Mouse (Mus musculus): ENCODE data around the gene Prdm11. TPM values are rescaled to one million over a fixed set of nuclear protein-coding genes. Genes with fewer than 3 reads are reported as not detected.
A peak's percentile ranks its signal among the peaks of the same experiment; 100 is the strongest.

Gene Prdm11
- 3.7 and 4.5 TPM in 2 replicates for total RNA-seq (2012; rRNA removed)

DNA sequence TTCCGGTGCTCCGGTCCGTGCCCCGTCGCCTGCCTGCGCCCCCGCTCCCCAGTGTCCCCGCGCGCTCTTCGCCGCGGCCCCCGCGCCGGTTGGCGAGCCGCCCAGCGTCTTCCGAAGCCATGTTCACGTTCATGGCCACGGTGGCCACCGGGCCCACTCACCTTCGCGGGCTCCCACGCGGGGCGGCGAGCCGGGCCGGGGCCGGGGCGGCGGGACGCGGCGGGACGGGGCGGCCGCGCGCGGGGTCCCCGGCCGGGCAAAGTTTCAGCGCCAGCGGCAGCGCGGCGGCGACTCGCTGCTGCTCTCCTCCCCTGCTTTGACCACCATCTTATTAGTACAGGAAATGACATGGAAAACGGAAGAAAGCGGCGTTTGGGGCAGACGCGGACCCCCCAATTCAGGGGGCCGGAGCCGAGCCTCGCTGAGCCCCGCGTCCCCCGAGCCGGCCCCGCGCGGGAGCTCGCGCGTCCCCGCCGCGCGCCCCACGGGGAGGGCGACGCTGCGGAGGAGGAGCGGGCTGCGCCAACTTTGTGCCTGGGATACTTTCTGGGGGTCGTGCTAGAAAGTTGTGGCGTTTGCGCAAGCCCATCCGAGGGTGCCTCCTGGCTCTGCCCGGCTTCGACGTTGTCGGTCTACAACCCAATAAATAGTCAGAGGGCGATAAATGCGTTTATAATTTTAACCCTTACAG is at the start of gene Prdm11:
TSS of gene Prdm11 (minus strand) at position 350 of the 691 bp plus-strand sequence.
- H3K9me3 ChIP-seq (ENCODE audit: control insufficient read depth, insufficient read depth, low read depth, low read length) = no peaks in the 10 kb centered on the region
- in situ Hi-C loops (cut with MboI; ENCODE audit: low sequenced_read_pairs in 2 of 2, unreplicated experiment in 2 of 2) = no loop called here
- no peak within 1 kb of the TSS for H3K27ac ChIP-seq (ENCODE audit: insufficient read depth, low read depth, low read length, poor library complexity, severe bottlenecking)
- peak within 1 kb of the TSS; percentile 72 to 85 for H3K4me3 ChIP-seq (ENCODE audit: insufficient read depth in 1 of 2, low read depth in 1 of 2, low read length in 2 of 2, poor library complexity in 1 of 2, severe bottlenecking in 1 of 2)
- no peak for DNase-seq (ENCODE audit: low read depth, low spot score)
- TF ChIP-seq CHD2 (IDR thresholded peaks at IDR 0.05; ENCODE audit: low read depth, low read length) = no peak
- no peak for TF ChIP-seq MAFK (IDR thresholded peaks at IDR 0.05; ENCODE audit: insufficient read depth, low read depth, low read length)
- no peak for TF ChIP-seq ZNF384 (IDR thresholded peaks at IDR 0.05; ENCODE audit: low read depth, low read length)
- TF ChIP-seq HCFC1 (IDR thresholded peaks at IDR 0.05; ENCODE audit: borderline replicate concordance, insufficient read depth, low read length) = no peak
- TF ChIP-seq ZC3H11A (IDR thresholded peaks at IDR 0.05; ENCODE audit: borderline replicate concordance, low read depth, low read length) = no peak
- peak within 1 kb of the TSS; percentile 88 for H3K9ac ChIP-seq (ENCODE audit: insufficient read depth, low read depth, low read length, poor library complexity, severe bottlenecking)
- peaks cover 0 to 7% of the 10 kb centered on the region in 2 experiments; a peak in 1 of 4 replicates for H3K4me1 ChIP-seq (ENCODE audit: control insufficient read depth in 2 of 2, insufficient read depth in 2 of 2, low read length in 2 of 2, poor library complexity in 1 of 2)
- H3K36me3 ChIP-seq (ENCODE audit: control insufficient read depth, insufficient read depth, low read length, poor library complexity, severe bottlenecking) = no peaks in the 10 kb centered on the region

DNA sequence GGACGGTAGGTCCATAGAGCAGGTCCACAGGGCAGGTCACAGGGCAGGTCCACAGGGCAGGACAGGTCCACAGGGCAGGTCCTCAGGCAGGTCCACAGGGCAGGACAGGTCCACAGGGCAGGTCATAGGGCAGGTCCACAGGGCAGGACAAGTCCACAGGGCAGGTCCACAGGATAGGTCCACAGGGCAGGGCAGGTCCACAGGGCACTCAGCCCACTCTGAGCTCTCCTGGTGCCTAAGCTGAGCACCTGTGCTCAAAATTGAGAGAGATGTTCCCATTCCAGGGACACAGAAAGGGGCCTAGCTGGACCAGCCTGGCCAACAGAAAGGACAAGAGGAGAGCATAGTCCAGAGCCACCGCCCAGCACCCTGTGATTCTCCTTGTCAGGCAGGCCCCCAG is 46.4 kb upstream of the Prdm11 start:
- no peaks in the 10 kb centered on the region for H3K4me1 ChIP-seq (ENCODE audit: control insufficient read depth in 2 of 2, insufficient read depth in 2 of 2, low read length in 2 of 2, poor library complexity in 1 of 2)
- H3K4me3 ChIP-seq (ENCODE audit: insufficient read depth in 1 of 2, low read depth in 1 of 2, low read length in 2 of 2, poor library complexity in 1 of 2, severe bottlenecking in 1 of 2) = no peak overlapping the region
- in situ Hi-C loops (cut with MboI; ENCODE audit: low sequenced_read_pairs in 2 of 2, unreplicated experiment in 2 of 2) = no loop called here
- H3K9me3 ChIP-seq (ENCODE audit: control insufficient read depth, insufficient read depth, low read depth, low read length) = no peaks in the 10 kb centered on the region
- no peak overlapping the region; the same call in 1 of the 2 replicates for H3K27ac ChIP-seq (ENCODE audit: insufficient read depth, low read depth, low read length, poor library complexity, severe bottlenecking)
- TF ChIP-seq HCFC1 (IDR thresholded peaks at IDR 0.05; ENCODE audit: borderline replicate concordance, insufficient read depth, low read length) = no peak
- no peak for TF ChIP-seq ZNF384 (IDR thresholded peaks at IDR 0.05; ENCODE audit: low read depth, low read length)
- TF ChIP-seq ZC3H11A (IDR thresholded peaks at IDR 0.05; ENCODE audit: borderline replicate concordance, low read depth, low read length) = no peak
- no peak for TF ChIP-seq CHD2 (IDR thresholded peaks at IDR 0.05; ENCODE audit: low read depth, low read length)
- TF ChIP-seq MAFK (IDR thresholded peaks at IDR 0.05; ENCODE audit: insufficient read depth, low read depth, low read length) = no peak
- no peaks in the 10 kb centered on the region for H3K36me3 ChIP-seq (ENCODE audit: control insufficient read depth, insufficient read depth, low read length, poor library complexity, severe bottlenecking)
- no peak for DNase-seq (ENCODE audit: low read depth, low spot score)
- no peak overlapping the region for H3K9ac ChIP-seq (ENCODE audit: insufficient read depth, low read depth, low read length, poor library complexity, severe bottlenecking)

DNA sequence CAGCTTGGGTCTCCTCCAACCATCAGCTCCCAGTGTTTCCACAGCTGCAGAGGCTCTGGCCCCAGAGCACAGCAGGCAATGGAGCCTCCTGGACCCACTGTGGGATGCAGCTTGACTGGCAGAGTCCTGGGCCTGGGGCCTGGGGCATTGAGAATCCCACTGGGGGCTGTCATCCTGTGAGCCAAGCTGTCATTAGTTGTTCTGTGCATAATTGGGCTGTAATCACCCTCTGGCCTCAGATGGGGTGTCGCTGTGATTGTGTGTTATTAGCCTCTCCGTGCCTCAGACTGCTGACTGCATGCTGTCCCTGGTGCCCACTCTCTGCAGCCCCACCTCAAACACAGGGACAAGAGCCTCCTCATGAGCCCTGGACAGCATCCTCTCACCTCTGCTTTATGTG is 45.7 kb upstream of the Prdm11 start:
- no peaks in the 10 kb centered on the region for H3K4me1 ChIP-seq (ENCODE audit: control insufficient read depth in 2 of 2, insufficient read depth in 2 of 2, low read length in 2 of 2, poor library complexity in 1 of 2)
- no peaks in the 10 kb centered on the region for H3K36me3 ChIP-seq (ENCODE audit: control insufficient read depth, insufficient read depth, low read length, poor library complexity, severe bottlenecking)
- TF ChIP-seq ZC3H11A (IDR thresholded peaks at IDR 0.05; ENCODE audit: borderline replicate concordance, low read depth, low read length) (no peak), ZNF384 (IDR thresholded peaks at IDR 0.05; ENCODE audit: low read depth, low read length) (no peak), MAFK (IDR thresholded peaks at IDR 0.05; ENCODE audit: insufficient read depth, low read depth, low read length) (no peak)
- in situ Hi-C loops (cut with MboI; ENCODE audit: low sequenced_read_pairs in 2 of 2, unreplicated experiment in 2 of 2) = no loop called here
- H3K9me3 ChIP-seq (ENCODE audit: control insufficient read depth, insufficient read depth, low read depth, low read length) = no peaks in the 10 kb centered on the region
- no peak overlapping the region for H3K27ac ChIP-seq (ENCODE audit: insufficient read depth, low read depth, low read length, poor library complexity, severe bottlenecking)
- no peak overlapping the region for H3K9ac ChIP-seq (ENCODE audit: insufficient read depth, low read depth, low read length, poor library complexity, severe bottlenecking)
- no peak overlapping the region for H3K4me3 ChIP-seq (ENCODE audit: insufficient read depth in 1 of 2, low read depth in 1 of 2, low read length in 2 of 2, poor library complexity in 1 of 2, severe bottlenecking in 1 of 2)
- no peak for DNase-seq (ENCODE audit: low read depth, low spot score)

DNA sequence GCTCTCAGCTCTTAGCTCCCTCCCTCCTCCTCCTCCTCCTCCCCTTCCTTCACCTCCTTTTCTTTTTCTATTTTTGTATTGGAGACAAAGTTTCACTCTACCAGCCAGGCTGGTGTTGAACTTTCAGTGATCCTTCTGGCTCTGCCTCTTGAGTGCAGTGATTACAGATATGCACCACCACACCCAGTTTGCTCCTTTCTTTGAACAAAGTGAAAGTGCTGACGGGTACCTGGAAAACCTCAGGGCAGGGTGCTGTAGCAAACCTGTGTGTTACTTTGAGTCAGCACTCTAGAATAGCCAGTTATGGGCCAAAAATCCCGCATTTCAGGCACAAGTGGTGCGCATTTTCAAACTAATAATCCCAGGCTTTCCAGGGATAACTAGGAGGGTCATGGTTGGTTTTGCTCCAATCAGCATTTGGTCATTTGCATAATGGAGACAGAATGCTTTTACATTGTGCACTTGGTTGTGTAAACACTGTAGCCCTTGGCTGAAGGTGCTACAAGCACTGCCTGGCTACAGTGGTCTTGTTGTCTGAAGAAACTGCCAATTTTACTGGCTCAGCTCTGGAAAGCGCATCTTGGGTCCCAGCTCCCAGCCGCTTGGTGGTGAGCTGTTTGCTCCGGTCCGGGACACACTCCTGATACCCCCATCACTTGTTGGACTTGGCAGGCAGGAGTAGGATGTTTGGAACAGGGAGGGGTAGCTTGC is 43.6 kb upstream of the Prdm11 start:
- in situ Hi-C loops (cut with MboI; ENCODE audit: low sequenced_read_pairs in 2 of 2, unreplicated experiment in 2 of 2) = no loop called here
- no peak overlapping the region for H3K27ac ChIP-seq (ENCODE audit: insufficient read depth, low read depth, low read length, poor library complexity, severe bottlenecking)

More for the DNA sequence above, 43.6 kb upstream of the Prdm11 start:
- no peak for TF ChIP-seq ZNF384 (IDR thresholded peaks at IDR 0.05; ENCODE audit: low read depth, low read length)
- TF ChIP-seq CHD2 (IDR thresholded peaks at IDR 0.05; ENCODE audit: low read depth, low read length) = no peak
- no peak for TF ChIP-seq ZC3H11A (IDR thresholded peaks at IDR 0.05; ENCODE audit: borderline replicate concordance, low read depth, low read length)
- no peak for TF ChIP-seq MAFK (IDR thresholded peaks at IDR 0.05; ENCODE audit: insufficient read depth, low read depth, low read length)
- no peak for TF ChIP-seq HCFC1 (IDR thresholded peaks at IDR 0.05; ENCODE audit: borderline replicate concordance, insufficient read depth, low read length)
- DNase-seq (ENCODE audit: low read depth, low spot score) = no peak
- Histone ChIP-seq H3K9ac (ENCODE audit: insufficient read depth, low read depth, low read length, poor library complexity, severe bottlenecking) (no peak overlapping the region), H3K36me3 (ENCODE audit: control insufficient read depth, insufficient read depth, low read length, poor library complexity, severe bottlenecking) (no peaks in the 10 kb centered on the region), H3K4me3 (ENCODE audit: insufficient read depth in 1 of 2, low read depth in 1 of 2, low read length in 2 of 2, poor library complexity in 1 of 2, severe bottlenecking in 1 of 2) (no peak overlapping the region), H3K4me1 (ENCODE audit: control insufficient read depth in 2 of 2, insufficient read depth in 2 of 2, low read length in 2 of 2, poor library complexity in 1 of 2) (no peaks in the 10 kb centered on the region), H3K9me3 (ENCODE audit: control insufficient read depth, insufficient read depth, low read depth, low read length) (no peaks in the 10 kb centered on the region)

Data from ES-E14 (cell line).